Comparison of ENCODE assay signal across 15 mouse cellular contexts in genomic region chr4:86684806-86685205, GRCm38 (mm10).
"Had no signal": no experiment of that assay in that cellular context is flagged by ENCODE, and none has a peak within 500 bp of the region (broad histone marks: within the 10 kb centered on the region; RNA-seq: fewer than 3 reads in every experiment).

No protein-coding gene starts in this region.

- DNase-seq: retina, postnatal 1 day; right cerebral cortex, adult 18-20 months; right cerebral cortex, postnatal 14 days; right cerebral cortex, postnatal 25 days; right cerebral cortex, postnatal 4 days; spleen, adult 18-20 months; thymus, adult 18-20 months; thymus, adult 2 months; thymus, postnatal 14 days; thymus, postnatal 25 days; thymus, postnatal 36 days; thymus, postnatal 4 days had no signal

- H3K4me2 ChIP-seq: neural tube, embryonic 15.5 days; stomach, embryonic 15.5 days had no signal

- H3K4me1 ChIP-seq: neural tube, embryonic 15.5 days; stomach, embryonic 15.5 days had no signal

- H3K27ac ChIP-seq: neural tube, embryonic 15.5 days; stomach, embryonic 15.5 days; stomach, postnatal 0 days had no signal

- H3K9me3 ChIP-seq: neural tube, embryonic 15.5 days; stomach, embryonic 15.5 days had no signal

- H3K36me3 ChIP-seq: neural tube, embryonic 15.5 days; stomach, embryonic 15.5 days had no signal

- H3K27me3 ChIP-seq: neural tube, embryonic 15.5 days; stomach, embryonic 15.5 days had no signal

- H3K9ac ChIP-seq: neural tube, embryonic 15.5 days; stomach, embryonic 15.5 days had no signal

- H3K4me3 ChIP-seq: neural tube, embryonic 15.5 days; stomach, embryonic 15.5 days had no signal
